Mouse (Mus musculus) liver, adult 2 months (tissue): Measurements from ENCODE around the gene Ift88. TPM values are rescaled to one million over a fixed set of nuclear protein-coding genes. Genes with fewer than 3 reads are reported as not detected.

Source experiments
- DNase-seq: peaks from one replicate; pipeline ENCODE4 v3.0.0-alpha.2; 2011; ENCODE audit warnings: low read depth, low spot score; ENCODE audit errors: extremely low read depth
- H3K27ac ChIP-seq: fragments of 200-500 bp; replicated peaks from 2 replicates; pipeline ENCODE4 v1.5.1; 2012; ENCODE audit warnings: low read depth, mild to moderate bottlenecking, control low read depth, inconsistent platforms, low read length; ENCODE audit not compliant: insufficient read depth
- H3K27me3 ChIP-seq: fragments of 200-500 bp; 2 replicates; pipeline ENCODE4 v1.6.1; 2012; ENCODE audit warnings: mild to moderate bottlenecking, moderate library complexity, low read length, inconsistent platforms; ENCODE audit not compliant: control insufficient read depth, insufficient read depth
- H3K36me3 ChIP-seq: fragments of 200-500 bp; 2 replicates; pipeline ENCODE4 v1.6.1; 2012; ENCODE audit warnings: low read length, inconsistent platforms; ENCODE audit not compliant: control insufficient read depth, insufficient read depth
- H3K4me1 ChIP-seq: fragments of 200-500 bp; 2 replicates; pipeline ENCODE4 v1.6.1; 2011; ENCODE audit warnings: low read length; ENCODE audit not compliant: control insufficient read depth, insufficient read depth
- H3K4me3 ChIP-seq: fragments of 200-500 bp; 2 replicates; pipeline ENCODE4 v1.5.1; 2011; ENCODE audit warnings: low read depth, mild to moderate bottlenecking, control low read depth, low read length, moderate library complexity; ENCODE audit not compliant: insufficient read depth
- H3K79me2 ChIP-seq: fragments of 200-500 bp; 2 replicates; pipeline ENCODE4 v1.6.1; 2012; ENCODE audit warnings: inconsistent platforms, mild to moderate bottlenecking, low read length, moderate library complexity; ENCODE audit not compliant: control insufficient read depth, insufficient read depth
- H3K9ac ChIP-seq: fragments of 200-500 bp; 2 replicates; pipeline ENCODE4 v1.6.1; 2012; ENCODE audit warnings: low read depth, mild to moderate bottlenecking, control low read depth, inconsistent platforms, low read length
- CTCF ChIP-seq: fragments of 200-500 bp; IDR thresholded peaks from 2 replicates; pipeline ENCODE4 v1.5.1; 2011; ENCODE audit warnings: low read depth, low read length, control low read depth
- POLR2A ChIP-seq: fragments of 200-500 bp; IDR thresholded peaks from 2 replicates; pipeline ENCODE4 v1.6.1; 2011; ENCODE audit warnings: low read length, control low read depth; ENCODE audit not compliant: insufficient read depth; ENCODE audit errors: extremely low read depth
- WGBS: fragments of 180-500 bp; shearing (Covaris S2); methylation state at CpG from one replicate; pipeline ENCODE4 v1.1.7; 2018; 5-methylcytosine and 5-hydroxymethylcytosine counted together
- polyA plus RNA-seq: library from polyadenylated mRNA; depleted of rRNA; stranded (reverse); fragments of >200 nt; gene quantifications from 2 replicates; pipeline ENCODE4 v1.2.3, GENCODE M21; 2012
- total RNA-seq: library from RNA; depleted of rRNA; stranded (reverse); fragments of >200 nt; gene quantifications from 2 replicates; pipeline ENCODE4 v1.2.3, GENCODE M21; 2014

The Ift88 gene
- total and polyA plus RNA-seq, 2 experiments = 2.5 to 6.0 TPM

- H3K9ac ChIP-seq = no peak overlapping the region
- H3K79me2 ChIP-seq = no peaks in the 10 kb centered on the region
- no peak for DNase-seq
- H3K27me3 ChIP-seq = no peaks in the 10 kb centered on the region
- no peak overlapping the region for H3K4me3 ChIP-seq
- TF ChIP-seq POLR2A (no peak), CTCF (no peak)
- H3K27ac ChIP-seq = no peak overlapping the region
- no peaks in the 10 kb centered on the region for H3K4me1 ChIP-seq
- no peaks in the 10 kb centered on the region for H3K36me3 ChIP-seq
- WGBS = 55% methylated on average over 8 of the region's 8 CpGs
Measured at GRCm38 (mm10) chr14:57534961-57535360, 111.1 kb downstream of the Ift88 start.

GRCm38 (mm10) chr14:57535646-57536045, 111.8 kb downstream of the Ift88 start:
- DNase-seq = no peak
- 75% methylated on average over 6 of the region's 6 CpGs for WGBS

GRCm38 (mm10) chr14:57536820-57537219, 113.0 kb downstream of the Ift88 start:
- 67% methylated on average over 9 of the region's 9 CpGs for WGBS
- no peaks in the 10 kb centered on the region for H3K4me1 ChIP-seq
- no peaks in the 10 kb centered on the region for H3K36me3 ChIP-seq
- H3K79me2 ChIP-seq = no peaks in the 10 kb centered on the region
- DNase-seq = no peak
- H3K4me3 ChIP-seq = no peak overlapping the region
- TF ChIP-seq CTCF (no peak), POLR2A (no peak)
- H3K27me3 ChIP-seq = no peaks in the 10 kb centered on the region
- no peak overlapping the region for H3K27ac ChIP-seq
- H3K9ac ChIP-seq = no peak overlapping the region

More at GRCm38 (mm10) chr14:57535646-57536045, 111.8 kb downstream of the Ift88 start:
- H3K79me2 ChIP-seq = no peaks in the 10 kb centered on the region
- no peak overlapping the region for H3K27ac ChIP-seq
- no peak overlapping the region for H3K4me3 ChIP-seq
- H3K36me3 ChIP-seq = no peaks in the 10 kb centered on the region
- H3K9ac ChIP-seq = no peak overlapping the region
- no peaks in the 10 kb centered on the region for H3K27me3 ChIP-seq
- no peak for TF ChIP-seq POLR2A
- TF ChIP-seq CTCF = no peak
- no peaks in the 10 kb centered on the region for H3K4me1 ChIP-seq

- TF ChIP-seq CTCF (no peak), POLR2A (no peak)
- Histone ChIP-seq H3K27ac (no peak overlapping the region), H3K4me3 (no peak overlapping the region), H3K4me1 (no peaks in the 10 kb centered on the region), H3K27me3 (no peaks in the 10 kb centered on the region), H3K36me3 (no peaks in the 10 kb centered on the region), H3K79me2 (no peaks in the 10 kb centered on the region), H3K9ac (no peak overlapping the region)
- no peak for DNase-seq
- 54% methylated on average over 16 of the region's 16 CpGs for WGBS
Measured at GRCm38 (mm10) chr14:57537261-57538015, 113.6 kb downstream of the Ift88 start.

GRCm38 (mm10) chr14:57540683-57541082, 116.8 kb downstream of the Ift88 start:
- H3K9ac ChIP-seq = no peak overlapping the region
- no peak overlapping the region for H3K27ac ChIP-seq
- 72% methylated on average over 11 of the region's 11 CpGs for WGBS
- H3K79me2 ChIP-seq = no peaks in the 10 kb centered on the region
- TF ChIP-seq CTCF = no peak
- no peaks in the 10 kb centered on the region for H3K27me3 ChIP-seq
- no peaks in the 10 kb centered on the region for H3K36me3 ChIP-seq
- H3K4me3 ChIP-seq = no peak overlapping the region
- DNase-seq = no peak
- no peaks in the 10 kb centered on the region for H3K4me1 ChIP-seq

GRCm38 (mm10) chr14:57542231-57542630, 118.4 kb downstream of the Ift88 start:
- no peaks in the 10 kb centered on the region for H3K36me3 ChIP-seq
- no peaks in the 10 kb centered on the region for H3K4me1 ChIP-seq
- 68% methylated on average over 34 of the region's 34 CpGs for WGBS
- TF ChIP-seq POLR2A (no peak), CTCF (no peak)
- no peak overlapping the region for H3K27ac ChIP-seq
- no peak overlapping the region for H3K9ac ChIP-seq
- H3K27me3 ChIP-seq = no peaks in the 10 kb centered on the region
- no peaks in the 10 kb centered on the region for H3K79me2 ChIP-seq
- no peak overlapping the region for H3K4me3 ChIP-seq
- no peak for DNase-seq
